Mouse (Mus musculus) erythroblast, adult 5-6 weeks (primary cell): ENCODE results near the gene Ifrd2. TPM values are rescaled to one million over a fixed set of nuclear protein-coding genes. Genes with fewer than 3 reads are reported as not detected.

Source experiments
- ATAC-seq: replicated peaks from 2 replicates; pipeline ENCODE4 v1.8.0; 2016; ENCODE audit warnings: moderate number of reproducible peaks, mild to moderate bottlenecking, moderate TSS enrichment, inconsistent platforms; ENCODE audit not compliant: poor library complexity, low FRiP score, severe bottlenecking
- total RNA-seq, 2 experiments: library from RNA; stranded (forward) in 1 of 2; stranded (reverse) in 1 of 2; fragments of 150-400 nt in 1 of 2; fragments of 200-764, 138-1000 nt in 1 of 2; gene quantifications; 2 replicates each; pipeline versions ENCODE4 v1.2.3 to v1.2.4; 2015 to 2017; ENCODE audit warnings: low replicate concordance in 2 of 2

Gene Ifrd2
- total RNA-seq, 2 experiments from 2014 or later, result 217 to 270 TPM

- peak; percentile 90 for ATAC-seq
These were observed 24.9 kb downstream of the Ifrd2 start for GRCm38 (mm10) chr9:107612191-107612944.

- ATAC-seq, result no peak
These were observed 25.6 kb downstream of the Ifrd2 start for GRCm38 (mm10) chr9:107612945-107613569.

GRCm38 (mm10) chr9:107615035-107615434 is 27.6 kb downstream of the Ifrd2 start:
- no peak for ATAC-seq

GRCm38 (mm10) chr9:107617461-107617860 is 30.0 kb downstream of the Ifrd2 start:
- ATAC-seq, result no peak

GRCm38 (mm10) chr9:107618098-107618497 is 30.7 kb downstream of the Ifrd2 start:
- no peak for ATAC-seq

GRCm38 (mm10) chr9:107618778-107619545 is 31.5 kb downstream of the Ifrd2 start:
- no peak for ATAC-seq

GRCm38 (mm10) chr9:107619546-107619879 is 32.1 kb downstream of the Ifrd2 start:
- ATAC-seq, result no peak

- ATAC-seq, result no peak
These were observed 33.5 kb downstream of the Ifrd2 start for GRCm38 (mm10) chr9:107620954-107621353.

- no peak for ATAC-seq
These were observed 37.1 kb downstream of the Ifrd2 start for GRCm38 (mm10) chr9:107624539-107624938.

GRCm38 (mm10) chr9:107624951-107625350 is 37.5 kb downstream of the Ifrd2 start:
- no peak for ATAC-seq

- no peak for ATAC-seq
These were observed 38.1 kb downstream of the Ifrd2 start for GRCm38 (mm10) chr9:107625351-107626128.

- peak; percentile 27; the same call in 1 of the 2 replicates for ATAC-seq
These were observed 38.9 kb downstream of the Ifrd2 start for GRCm38 (mm10) chr9:107626158-107626843.

- peak; percentile 56 for ATAC-seq
These were observed 39.4 kb downstream of the Ifrd2 start for GRCm38 (mm10) chr9:107626844-107627277.

- no peak for ATAC-seq
These were observed 40.2 kb downstream of the Ifrd2 start for GRCm38 (mm10) chr9:107627387-107628255.

GRCm38 (mm10) chr9:107628721-107629410 is 41.4 kb downstream of the Ifrd2 start:
- ATAC-seq, result no peak

GRCm38 (mm10) chr9:107629411-107629730 is 41.9 kb downstream of the Ifrd2 start:
- no peak for ATAC-seq

- ATAC-seq, result no peak
These were observed 42.5 kb downstream of the Ifrd2 start for GRCm38 (mm10) chr9:107629901-107630425.

- ATAC-seq, result no peak
These were observed 43.1 kb downstream of the Ifrd2 start for GRCm38 (mm10) chr9:107630576-107630975.
